Mouse (Mus musculus) heart, postnatal 14 days (tissue): ENCODE measurements at regions not wholly inside any gene's neighbourhood (a gene's known extent, or its start where the extent isn't known, plus 50 kb on each side); places are given as distances from the start of the nearest gene placed in this dataset.

Experiments used
- microRNA-seq, 2 experiments: library from miRNA; unstranded; fragments of <30 nt; microRNA quantifications; one replicate each; pipeline ENCODE4 v1.2.0; 2021 to 2022

Small RNAs in the stretch of these regions (microRNA-seq; reads per million reads assigned to microRNA genes)
- 0 reads per million in 2 experiments for gene Gm25779
